Mouse (Mus musculus) layer of hippocampus, adult 9-11 months (tissue): ENCODE data around the gene Tspan5.

Experiments
- DNase-seq: peaks from one replicate; pipeline ENCODE4 v3.0.0; 2022

Tspan5 gene

DNA sequence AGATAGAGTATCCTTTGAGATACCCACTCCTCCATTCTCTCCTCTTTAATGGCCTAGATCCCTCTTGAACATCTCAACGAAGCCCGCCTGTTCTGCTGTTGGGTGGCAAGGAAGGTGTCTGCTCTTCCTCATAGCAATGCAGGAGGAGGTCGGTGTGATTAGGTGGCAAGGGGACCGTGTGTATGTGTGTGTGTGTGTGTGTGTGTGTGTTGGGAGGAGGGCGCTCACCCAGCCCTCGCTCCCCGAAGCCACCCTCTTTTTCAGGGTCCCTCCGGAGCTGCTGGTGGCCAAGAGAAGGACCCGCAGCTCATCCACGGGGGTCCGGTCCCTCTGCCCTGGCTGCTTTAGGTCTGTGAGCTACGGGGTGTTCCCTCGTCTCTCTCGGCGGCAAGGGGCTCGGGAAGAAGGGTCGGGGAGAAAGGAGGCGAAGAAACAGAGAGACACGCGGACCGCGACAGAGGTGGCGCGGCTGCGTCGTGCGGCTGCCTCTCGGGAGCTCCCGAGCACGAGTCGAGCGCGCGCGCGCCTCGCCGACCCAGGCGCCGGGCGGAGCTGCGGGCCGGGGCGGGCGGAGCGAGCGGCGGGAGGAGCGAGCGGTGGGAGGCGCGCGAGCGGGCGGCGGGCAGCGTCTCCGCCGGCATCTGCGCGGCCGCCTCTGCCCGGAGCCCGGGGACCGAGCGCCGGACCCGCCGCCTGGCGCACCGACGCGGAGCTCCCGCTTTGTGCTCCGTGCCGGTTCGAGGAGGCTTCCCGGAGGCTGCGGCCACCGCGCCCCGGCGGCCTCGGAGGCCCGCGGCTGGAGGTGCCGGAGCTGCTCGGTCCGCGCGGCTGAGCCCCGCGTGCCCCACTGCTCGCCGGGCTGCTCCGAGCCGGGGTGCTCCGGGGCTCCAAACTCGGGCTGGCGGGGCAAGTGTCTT, at the start of gene Tspan5:
Gene Tspan5, plus strand, starts transcription at position 547 of the 917 bp plus-strand sequence.
- peak; percentile 84 for DNase-seq

DNA sequence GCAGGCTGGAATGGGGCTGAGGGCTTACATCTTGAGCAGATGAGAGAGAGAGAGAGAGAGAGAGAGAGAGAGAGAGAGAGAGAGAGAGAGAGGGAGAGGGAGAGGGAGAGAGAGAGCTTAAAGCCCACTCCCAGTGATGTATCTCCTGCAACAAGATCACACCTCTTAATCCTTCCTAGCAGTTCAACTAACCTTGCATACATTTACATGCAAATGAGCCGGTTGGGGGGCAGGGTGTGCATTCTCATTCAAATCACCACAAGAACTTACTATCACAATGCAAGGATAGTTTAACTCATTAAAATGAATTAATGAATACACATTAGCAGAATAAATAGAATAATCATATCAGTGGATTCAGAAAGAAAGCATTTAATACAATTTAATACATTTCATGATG, 49.7 kb upstream of the Tspan5 start:
- DNase-seq: no peak

DNA sequence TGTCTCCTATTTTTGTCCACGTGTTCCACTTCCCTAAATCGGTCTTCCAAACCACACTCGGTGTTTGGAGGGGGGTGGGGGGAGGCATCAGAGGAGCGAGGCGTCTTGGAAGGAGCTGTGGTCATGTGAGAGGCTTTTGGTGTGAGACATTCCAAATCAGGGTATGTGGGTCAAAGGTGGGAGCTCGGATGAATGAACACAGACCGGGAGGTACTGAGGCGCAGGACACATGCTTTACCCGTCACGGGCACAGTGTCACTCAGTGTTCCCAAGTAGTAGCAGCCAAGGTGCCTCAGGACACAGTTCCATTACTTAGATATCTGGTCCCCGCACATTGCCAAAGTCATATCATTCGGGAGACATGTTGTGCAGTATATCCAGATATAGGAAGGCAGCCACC, 38.6 kb upstream of the Tspan5 start:
- no peak for DNase-seq

DNA sequence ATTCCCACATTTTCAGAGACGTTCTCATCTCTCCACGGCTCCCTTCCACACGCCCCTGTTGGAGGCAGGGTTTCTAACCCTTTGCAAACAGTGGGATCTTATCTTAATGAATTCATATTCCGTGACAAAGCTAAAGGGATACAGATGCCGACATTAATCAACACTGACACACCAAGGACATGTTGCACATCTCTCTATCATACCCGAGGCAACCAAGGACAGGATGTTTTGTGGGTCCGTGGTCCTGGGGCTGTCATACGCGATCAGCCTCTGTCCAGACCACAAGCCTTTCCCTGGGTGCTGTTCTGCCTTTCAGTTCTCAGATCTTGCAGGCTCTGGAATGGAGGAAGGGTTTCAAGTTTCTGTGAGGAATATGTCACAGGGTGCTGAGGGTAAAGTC, 37.5 kb upstream of the Tspan5 start:
- DNase-seq: no peak

DNA sequence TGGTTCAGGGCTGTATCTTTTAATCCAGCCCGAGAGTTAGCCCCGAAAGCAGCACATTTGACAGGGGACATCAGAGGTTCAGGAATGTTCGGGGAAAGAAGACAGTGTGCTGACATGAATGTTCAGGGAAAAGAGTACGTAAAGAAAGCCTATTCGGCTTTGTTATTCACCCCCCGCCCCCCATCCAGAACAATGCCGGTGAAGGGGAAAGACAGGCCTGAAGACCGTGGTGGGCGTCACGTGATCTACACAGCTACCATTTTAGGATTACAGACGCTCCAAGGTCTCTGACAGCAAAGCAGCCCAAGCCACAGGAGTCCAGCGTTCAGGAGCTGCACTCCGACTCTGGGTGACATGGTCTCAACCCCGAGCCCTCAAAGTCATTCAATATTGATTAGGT, 36.1 kb upstream of the Tspan5 start:
- DNase-seq: no peak

DNA sequence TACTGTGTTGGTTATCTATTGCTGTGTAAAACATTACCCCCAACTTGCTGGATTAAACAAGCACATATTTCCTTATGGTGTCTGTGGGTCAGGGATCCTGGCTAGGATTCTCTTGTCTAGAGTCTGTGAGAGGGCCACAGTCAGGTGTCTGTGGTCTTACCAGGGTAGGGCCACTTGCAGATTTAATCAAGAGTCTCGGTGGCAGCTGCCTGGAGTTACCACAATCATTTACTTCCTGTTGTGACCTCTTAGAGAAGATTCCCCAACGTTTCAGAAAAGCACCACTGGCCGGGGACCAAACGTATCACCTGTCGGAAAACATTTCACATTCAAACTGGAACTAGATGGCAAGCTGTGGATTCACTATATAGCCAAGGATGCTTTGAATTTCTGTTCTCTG, 32.8 kb upstream of the Tspan5 start:
- no peak for DNase-seq

DNA sequence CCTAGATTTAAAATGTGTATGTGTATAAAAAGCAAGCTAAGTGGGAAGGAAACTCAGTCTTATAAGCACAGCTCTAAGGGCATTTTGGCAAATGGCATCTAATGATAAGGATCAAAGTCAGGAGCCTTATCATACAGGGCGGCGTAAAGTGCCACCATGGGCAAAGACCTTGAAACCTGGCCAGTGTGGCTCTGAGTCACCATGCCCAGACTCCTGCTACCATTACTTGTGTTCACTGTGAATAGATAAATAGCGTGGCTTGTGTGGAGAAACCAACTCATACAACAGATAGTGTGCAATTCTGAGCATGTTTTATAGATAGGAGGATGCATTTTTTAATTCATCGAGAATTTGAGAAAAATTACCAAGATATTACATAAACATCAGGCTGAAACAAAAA, 30.0 kb upstream of the Tspan5 start:
- DNase-seq: no peak

DNA sequence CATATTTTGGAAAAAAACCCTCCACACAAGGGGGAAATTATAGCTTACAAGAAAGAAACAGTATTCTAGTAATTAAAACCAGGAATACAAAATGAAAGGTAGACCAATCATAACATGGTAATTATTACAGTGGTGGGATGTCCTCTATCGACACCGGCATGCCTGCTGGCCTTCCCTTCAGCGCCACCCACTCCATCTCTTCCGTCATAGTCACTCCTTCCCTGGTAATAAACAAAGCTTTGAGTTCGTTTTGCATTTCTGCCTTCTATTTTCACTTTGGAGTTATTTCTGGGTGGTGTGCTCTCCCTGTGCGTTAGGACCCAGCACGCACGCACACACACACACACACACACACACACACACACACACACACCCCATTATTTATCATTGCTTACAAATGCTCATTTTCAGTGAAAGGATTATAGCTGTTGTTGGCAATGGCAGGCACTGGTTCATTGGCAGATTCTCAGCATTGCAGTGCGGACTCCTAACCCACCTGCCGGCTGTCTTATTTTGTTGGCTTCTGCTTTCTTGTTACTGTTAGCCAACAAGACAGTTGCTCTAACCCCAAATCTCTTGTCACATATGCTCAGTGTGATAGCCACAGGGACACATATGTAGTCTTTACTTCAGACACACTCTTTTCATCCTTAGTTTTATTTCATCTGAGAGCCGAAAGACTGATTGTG, 29.4 kb upstream of the Tspan5 start:
- DNase-seq: peak; percentile 24

DNA sequence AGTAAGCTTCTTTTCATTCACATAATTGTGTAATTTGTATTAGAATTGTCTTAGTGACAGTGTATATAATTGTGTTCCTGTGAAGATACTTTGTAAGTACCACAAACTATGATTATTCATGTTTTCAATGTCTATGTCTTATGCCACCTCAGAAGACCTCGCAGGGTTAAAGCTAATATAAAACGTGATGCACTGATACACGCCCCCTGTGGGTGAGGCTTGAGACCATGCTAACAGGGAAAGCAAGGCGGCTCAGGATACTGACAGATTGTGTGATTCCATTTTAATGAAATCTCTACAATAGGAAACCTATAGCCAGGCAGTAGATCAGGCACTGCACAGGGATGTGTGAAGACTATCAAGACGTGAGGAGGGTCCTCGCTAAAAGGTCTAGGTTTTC, 28.9 kb upstream of the Tspan5 start:
- no peak for DNase-seq

DNA sequence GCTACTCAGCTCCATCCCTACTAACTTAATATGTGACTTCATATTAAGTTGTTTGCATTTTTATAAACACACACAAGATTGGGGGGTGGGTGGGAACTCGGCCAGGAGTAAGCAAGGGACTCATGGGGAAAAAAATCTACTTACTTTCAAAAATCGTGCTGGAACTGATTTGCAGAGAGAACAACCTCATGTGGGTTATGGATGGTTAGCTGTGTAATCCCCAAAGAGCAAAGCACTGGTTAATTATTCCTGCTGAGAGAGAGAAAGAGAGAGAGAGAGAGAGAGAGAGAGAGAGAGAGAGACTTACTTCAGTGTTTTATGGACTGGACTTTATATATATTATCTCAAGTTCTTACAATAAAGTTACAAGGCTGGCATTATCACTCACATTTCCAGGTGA, 27.2 kb upstream of the Tspan5 start:
- DNase-seq: no peak

DNA sequence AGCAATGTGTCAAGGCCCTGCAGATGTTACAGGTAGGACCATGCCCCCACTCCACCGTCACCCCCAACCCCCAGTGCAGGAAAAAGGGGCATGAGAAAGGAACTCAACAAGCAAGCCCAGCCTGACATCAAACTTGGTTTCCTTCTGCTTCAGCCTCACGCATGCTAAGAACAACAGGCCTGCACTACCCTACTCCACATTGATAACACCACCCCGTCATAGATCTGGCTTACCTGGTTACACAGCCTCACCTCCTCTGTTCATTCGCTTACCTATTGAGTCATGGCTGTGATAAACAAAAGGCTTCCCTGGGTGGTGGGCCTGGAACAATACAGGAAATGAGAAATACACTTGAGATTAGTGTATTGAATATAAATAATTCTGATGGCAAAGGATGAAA, 26.8 kb upstream of the Tspan5 start:
- no peak for DNase-seq

DNA sequence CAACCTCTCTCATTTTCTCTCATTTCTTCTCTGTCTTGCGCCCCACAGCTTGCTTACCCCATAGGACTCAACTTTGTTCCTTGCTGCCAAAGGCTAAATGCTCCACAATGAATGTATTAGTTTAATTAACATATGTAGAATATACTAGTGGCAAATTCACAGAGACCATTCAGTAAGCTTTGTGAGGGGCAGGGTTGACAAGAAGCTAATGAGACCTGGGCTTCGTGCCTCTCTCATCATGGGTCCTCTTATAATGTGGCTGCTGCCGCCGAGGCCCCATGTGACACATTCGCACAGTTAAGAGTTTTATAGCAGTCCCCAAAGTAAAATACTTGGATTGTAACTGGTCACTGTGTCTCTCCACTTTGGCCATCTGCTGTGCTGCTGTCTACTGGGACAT, 25.0 kb upstream of the Tspan5 start:
- DNase-seq: no peak

DNA sequence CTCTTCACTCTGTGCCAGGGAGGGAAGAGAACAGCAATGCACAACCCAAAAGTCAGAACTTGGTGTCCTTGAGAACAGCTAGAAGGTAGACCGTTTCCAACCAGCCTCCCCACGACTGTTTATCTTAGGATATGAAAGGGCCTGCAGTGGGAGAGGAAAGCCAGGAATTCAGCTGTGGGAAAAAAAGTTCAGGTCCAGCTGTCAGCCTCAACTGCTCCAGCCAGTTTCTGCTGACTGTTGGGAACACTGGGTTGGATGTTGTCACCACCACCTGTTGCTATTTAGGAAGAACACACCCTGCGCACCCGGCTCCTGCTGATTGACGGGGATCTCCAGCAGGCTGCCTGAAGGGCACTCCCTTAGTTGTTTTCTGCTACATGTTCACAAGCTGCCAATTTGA, 19.8 kb upstream of the Tspan5 start:
- DNase-seq: no peak

DNA sequence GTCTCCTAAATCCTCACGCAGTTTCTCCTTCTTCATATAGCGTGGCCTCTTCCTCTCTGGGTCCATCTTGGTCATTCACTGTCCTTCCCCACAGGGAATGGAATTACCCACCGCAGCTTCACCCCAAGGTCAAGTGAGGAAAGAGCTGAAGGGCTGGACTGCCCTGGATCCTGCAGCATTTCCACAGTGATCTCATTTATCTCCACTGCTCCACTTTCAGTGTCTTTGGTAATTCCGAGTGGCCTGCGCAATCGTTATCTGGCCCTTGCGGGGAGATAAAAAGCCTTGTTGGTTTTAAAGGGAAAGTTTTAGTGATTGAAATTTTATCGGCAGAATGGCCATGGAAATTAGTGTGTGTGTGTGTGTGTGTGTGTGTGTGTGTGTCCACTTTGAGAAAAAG, 14.4 kb upstream of the Tspan5 start:
- DNase-seq: no peak

DNA sequence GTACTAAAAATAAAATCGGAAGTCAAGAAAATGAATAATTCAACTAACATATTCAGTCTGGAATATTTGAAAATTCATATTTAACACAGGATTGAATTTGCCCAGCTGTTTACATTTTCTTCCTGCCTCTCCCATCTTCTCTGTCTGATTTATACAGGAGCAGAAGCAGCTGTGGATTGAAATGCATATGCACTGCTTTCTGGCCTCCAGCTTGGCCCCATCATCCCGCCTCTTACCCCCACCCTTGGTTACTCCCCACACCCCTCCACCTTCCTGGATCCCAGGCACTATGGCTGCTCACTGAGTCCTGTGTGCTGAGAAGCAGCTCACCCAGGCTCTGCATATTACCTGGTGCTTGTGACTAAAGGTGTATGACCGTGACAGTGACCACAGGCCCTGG, 13.2 kb upstream of the Tspan5 start:
- no peak for DNase-seq

DNA sequence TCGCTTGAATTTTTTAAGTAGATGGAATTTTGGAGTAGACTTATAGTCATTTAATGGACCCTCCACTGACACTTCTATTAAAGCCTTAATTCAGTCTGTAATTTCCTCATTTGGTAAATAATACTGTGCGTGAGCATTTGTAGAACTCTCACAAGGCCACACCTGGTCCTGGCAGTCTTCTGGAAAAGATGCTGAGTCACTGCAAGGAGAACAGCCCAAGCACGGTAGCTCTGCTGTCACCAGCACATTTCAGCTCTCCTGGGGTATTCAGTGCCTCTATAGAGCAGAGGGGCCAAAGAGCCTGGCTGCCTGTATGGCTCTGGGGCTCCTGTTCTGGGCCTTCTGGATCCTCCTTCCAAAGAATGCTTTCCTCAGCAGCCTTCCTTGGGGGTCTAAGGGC, 11.2 kb upstream of the Tspan5 start:
- DNase-seq: no peak

DNA sequence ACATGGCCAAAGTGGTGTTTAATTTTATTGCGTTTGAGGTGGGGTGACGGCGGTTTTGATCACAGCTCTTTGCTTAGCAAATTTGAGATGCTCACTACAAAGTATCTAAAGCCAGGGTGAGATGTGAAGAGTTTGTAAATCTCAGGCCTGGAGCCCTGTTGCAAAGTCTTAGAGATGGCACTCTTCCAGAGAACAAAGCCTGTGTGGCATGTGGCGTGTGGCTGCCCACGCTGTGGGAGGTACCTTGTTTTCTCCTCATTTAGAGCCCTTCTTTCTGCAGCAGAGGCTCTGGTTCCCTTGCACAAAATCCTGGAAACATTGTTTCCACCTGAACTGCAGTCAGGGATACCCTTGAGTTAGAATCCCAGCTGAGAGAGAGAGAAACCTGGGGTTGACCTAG, 6.2 kb upstream of the Tspan5 start:
- DNase-seq: no peak

DNA sequence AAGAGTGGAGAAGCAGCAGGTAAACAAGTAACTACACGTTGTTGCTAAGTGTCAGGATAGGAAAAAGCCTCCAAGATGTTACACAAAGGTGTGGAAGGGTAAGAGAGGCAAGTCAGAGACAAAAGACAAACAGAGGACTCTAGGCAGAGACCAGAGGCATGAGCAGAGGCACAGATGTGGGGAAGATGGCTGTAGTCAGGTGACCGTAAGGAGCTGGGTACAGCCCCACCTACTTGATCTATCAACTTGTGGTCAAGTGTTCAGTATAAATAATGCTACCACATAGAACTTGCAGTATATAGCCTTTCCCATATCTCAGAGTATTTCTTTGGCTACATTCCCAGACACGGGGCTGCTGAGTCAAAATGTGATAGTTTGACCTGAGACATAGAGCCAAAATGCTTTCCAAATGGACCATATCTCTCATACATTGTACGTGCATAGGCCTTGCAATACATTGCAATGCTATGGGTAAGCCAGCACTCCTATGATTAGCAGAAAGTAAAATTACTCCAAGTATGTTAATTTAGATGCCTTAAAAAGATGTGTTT, 2.8 kb upstream of the Tspan5 start:
- DNase-seq: no peak

DNA sequence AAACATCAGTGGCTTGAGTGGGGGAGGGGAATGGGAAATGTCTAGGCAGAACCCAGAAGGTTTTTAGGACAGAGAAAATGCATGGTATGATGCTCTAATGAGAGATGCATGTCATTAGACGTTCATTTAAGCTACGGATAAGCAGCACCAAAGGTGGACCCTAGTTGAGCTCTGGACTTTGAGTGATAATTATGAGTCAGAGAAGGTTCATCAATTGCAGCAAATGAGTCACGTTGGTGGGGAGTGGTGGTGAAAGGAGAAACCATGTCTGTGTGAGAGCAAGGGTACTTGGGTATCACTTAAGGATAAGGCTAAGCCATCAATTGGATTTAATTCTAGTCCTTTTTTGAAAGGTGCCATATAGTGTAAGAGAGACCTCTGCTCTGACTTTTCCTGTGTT, 1.7 kb upstream of the Tspan5 start:
- DNase-seq: no peak

DNA sequence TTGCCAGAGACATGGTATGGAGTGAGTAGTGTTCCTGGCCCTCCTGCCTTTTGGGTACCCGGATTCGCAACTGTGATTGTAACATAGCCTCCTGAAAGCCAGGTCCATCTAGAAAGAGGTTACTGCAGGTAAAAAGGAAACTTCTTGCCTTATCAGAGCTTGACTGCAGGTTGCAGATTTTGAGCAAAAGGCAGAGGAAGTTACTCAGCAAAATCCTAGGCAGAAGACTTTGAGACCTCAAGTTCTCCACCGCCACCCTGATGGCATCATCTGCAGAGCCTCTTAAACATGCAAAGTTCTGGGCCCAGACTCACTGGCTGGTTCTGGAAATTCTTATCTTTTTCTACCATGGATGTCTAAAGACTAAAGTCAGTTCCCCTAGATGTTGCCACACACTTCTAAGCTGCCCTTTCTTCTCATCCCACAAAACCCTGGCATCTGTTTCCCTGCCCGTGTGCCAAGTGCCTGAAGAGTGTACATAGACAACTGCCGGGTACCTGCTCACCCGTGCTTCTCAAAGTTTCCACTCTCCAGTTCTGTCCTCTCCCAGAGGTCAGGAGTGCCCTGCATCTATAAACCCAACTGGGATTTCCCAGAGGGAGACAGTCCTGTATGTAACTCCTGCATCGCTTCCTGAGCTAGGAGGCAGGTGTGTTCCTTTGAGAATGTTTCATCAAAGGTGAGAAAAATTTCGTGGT, 1.0 kb upstream of the Tspan5 start:
- DNase-seq: no peak

DNA sequence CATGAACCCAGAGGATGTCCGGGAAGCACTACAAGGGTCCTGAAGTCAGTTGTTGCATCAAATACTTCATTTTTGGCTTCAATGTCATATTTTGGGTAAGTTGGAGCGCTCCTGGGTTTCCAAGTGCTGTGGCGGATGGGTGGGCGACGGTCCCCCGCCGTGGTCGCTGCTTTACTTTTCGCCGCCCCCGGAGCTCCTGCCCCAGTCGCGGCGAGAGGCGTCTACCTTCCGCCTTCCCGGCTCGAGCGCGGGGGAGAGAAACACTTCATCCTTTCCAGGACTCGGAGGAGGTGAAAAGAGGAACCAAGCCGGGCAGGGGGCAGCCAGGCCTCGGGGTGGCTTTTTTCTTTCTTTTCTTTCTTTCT, 553 bp downstream of the Tspan5 start:
- DNase-seq: no peak

DNA sequence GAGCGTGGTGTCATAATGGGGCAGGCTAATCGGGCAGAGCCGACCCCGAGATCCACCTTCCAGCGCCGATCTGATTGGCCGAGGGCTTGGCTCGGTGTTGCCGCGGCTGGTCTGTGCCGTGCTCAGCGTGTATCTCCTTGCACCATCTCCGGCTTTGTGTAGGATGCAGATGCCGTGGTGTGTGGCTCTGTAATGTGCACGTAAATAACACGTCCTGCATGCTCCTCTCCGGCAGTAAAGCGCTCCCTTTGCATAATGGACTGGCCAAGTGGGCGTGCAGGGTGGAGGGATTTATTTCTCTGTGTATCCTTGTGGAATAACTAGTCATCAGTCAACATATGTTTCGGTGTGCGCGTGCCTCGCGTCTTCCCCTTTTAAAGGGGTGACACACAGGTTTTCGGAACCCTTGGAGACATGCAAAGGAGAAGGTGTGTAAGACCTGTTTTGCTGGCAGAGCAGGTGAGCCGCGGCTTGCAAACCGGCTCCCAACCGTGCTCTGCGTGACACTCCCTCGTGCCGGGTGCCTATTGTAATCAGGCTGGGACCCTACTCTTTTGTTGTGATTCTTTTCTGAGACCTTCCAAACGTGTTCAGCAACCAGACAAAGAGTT, 1.2 kb downstream of the Tspan5 start:
- DNase-seq: peak; percentile 77
